Mouse (Mus musculus) ES-CJ7 (cell line): Measurements from ENCODE around the gene Igsf3.

ENCODE experiments used
- DNase-seq: peaks from one replicate; pipeline ENCODE4 v3.0.0; 2011; ENCODE audit warnings: low read depth, low spot score

Igsf3 gene

GRCm38 (mm10) chr3:101501611-101502010 is 124.7 kb downstream of the Igsf3 start:
- no peak for DNase-seq

- no peak for DNase-seq
These were observed 125.3 kb downstream of the Igsf3 start for GRCm38 (mm10) chr3:101502086-101502760.

- peak; percentile 91 for DNase-seq
These were observed 129.3 kb downstream of the Igsf3 start for GRCm38 (mm10) chr3:101506179-101506578.

- no peak for DNase-seq
These were observed 130.3 kb downstream of the Igsf3 start for GRCm38 (mm10) chr3:101506970-101507702.

- no peak for DNase-seq
These were observed 130.9 kb downstream of the Igsf3 start for GRCm38 (mm10) chr3:101507766-101508165.

GRCm38 (mm10) chr3:101509707-101510544 is 133.0 kb downstream of the Igsf3 start:
- no peak for DNase-seq

GRCm38 (mm10) chr3:101510632-101511031 is 133.7 kb downstream of the Igsf3 start:
- DNase-seq = no peak
